Mouse (Mus musculus): ENCODE data around the gene Ppp1r10. TPM values are rescaled to one million over a fixed set of nuclear protein-coding genes. Genes with fewer than 3 reads are reported as not detected.

Gene Ppp1r10
- total and polyA plus RNA-seq, 2 experiments from 2014 or later: 20.3 to 37.5 TPM

DNA sequence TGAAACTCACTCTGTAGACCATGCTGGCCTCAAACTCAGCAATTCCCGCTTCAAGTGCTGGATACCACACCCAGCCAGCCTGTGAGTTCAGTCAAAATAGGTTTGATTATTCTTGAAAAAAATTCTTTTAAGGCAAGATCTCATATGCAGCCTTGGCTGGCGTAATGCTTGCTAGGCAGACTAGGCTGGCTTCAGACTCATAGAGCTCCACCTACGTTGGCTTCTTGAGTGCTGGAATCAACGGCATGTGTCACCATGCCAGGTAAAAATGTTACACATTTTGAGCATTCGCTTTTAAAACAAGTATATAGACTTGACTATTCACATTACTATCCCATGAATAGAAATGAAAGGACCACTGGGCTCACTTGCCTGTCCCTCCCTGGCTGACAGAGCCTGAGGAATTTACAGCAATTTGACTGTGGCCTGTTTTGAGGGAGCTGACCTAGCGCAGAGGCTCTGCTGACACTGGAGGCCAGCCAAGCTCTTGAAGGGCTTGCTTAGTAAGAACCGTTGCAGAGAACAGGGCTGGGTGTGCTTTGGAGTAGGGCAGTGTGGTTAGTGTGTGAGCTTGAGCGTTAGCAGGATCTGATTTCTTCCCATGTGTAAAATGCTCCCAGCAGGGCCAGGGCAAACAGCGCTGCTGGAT lies 12.8 kb upstream of the Ppp1r10 start:
- no peak overlapping the region for H3K4me2 ChIP-seq (ENCODE audit: low read depth, low read length)
- peaks cover 34% of the 10 kb centered on the region for H3K36me3 ChIP-seq (ENCODE audit: insufficient read depth, low read length)
- ATAC-seq: no peak
- H3K27me3 ChIP-seq (ENCODE audit: insufficient read depth, low read length): no peaks in the 10 kb centered on the region
- H3K4me1 ChIP-seq (ENCODE audit: insufficient read depth, low read length): peaks cover 7% of the 10 kb centered on the region
- no peak for TF ChIP-seq CTCF (IDR thresholded peaks at IDR 0.05; ENCODE audit: low read depth)
- no peak for DNase-seq (ENCODE audit: low spot score)
- 87% methylated on average over 9 of the region's 9 CpGs for WGBS
- no peak overlapping the region for H3K27ac ChIP-seq
- H3K9ac ChIP-seq (replicated peaks; ENCODE audit: low read length): no peak overlapping the region
- H3K9me3 ChIP-seq (ENCODE audit: low read length): no peaks in the 10 kb centered on the region
- H3K4me3 ChIP-seq (ENCODE audit: low read length): no peak overlapping the region

DNA sequence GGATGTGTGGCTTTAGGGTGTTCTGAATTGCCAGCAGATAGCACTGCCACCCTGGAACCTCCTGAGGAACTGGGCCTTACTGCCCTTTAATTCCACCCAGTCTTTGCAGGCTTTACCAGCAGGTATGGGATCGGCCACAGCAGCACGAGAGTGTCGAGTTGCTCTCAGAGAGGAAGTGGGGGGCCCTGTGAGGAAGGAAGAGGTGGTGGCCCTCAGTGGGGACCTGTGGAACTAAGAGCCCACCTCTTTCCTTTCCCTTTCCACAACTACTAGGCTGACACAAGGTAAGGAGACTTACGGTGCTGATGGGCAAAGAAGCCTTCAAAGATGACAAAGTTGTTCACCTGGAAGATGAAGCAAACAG lies 12.3 kb upstream of the Ppp1r10 start:
- no peak for ATAC-seq
- H3K4me3 ChIP-seq (ENCODE audit: low read length): no peak overlapping the region

GRCm38 (mm10) chr17:35905587-35905986 lies 10.6 kb upstream of the Ppp1r10 start:
- no peak for DNase-seq (ENCODE audit: low spot score)
- Histone ChIP-seq H3K9me3 (ENCODE audit: low read length) (no peaks in the 10 kb centered on the region), H3K4me1 (ENCODE audit: insufficient read depth, low read length) (peaks cover 14% of the 10 kb centered on the region), H3K4me3 (ENCODE audit: low read length) (no peak overlapping the region), H3K36me3 (ENCODE audit: insufficient read depth, low read length) (peaks cover 25% of the 10 kb centered on the region), H3K4me2 (ENCODE audit: low read depth, low read length) (no peak overlapping the region), H3K9ac (replicated peaks; ENCODE audit: low read length) (no peak overlapping the region), H3K27me3 (ENCODE audit: insufficient read depth, low read length) (no peaks in the 10 kb centered on the region), H3K27ac (no peak overlapping the region)
- WGBS: 94% methylated on average over 1 of the region's 1 CpGs
- no peak for ATAC-seq
- TF ChIP-seq CTCF (IDR thresholded peaks at IDR 0.05; ENCODE audit: low read depth): no peak

More for the DNA sequence above, 12.3 kb upstream of the Ppp1r10 start:
- H3K36me3 ChIP-seq (ENCODE audit: insufficient read depth, low read length): peaks cover 34% of the 10 kb centered on the region
- H3K27me3 ChIP-seq (ENCODE audit: insufficient read depth, low read length): no peaks in the 10 kb centered on the region
- no peak overlapping the region for H3K27ac ChIP-seq
- 82% methylated on average over 4 of the region's 4 CpGs for WGBS
- peaks cover 12% of the 10 kb centered on the region for H3K4me1 ChIP-seq (ENCODE audit: insufficient read depth, low read length)
- H3K9me3 ChIP-seq (ENCODE audit: low read length): no peaks in the 10 kb centered on the region
- H3K9ac ChIP-seq (replicated peaks; ENCODE audit: low read length): no peak overlapping the region
- TF ChIP-seq CTCF (IDR thresholded peaks at IDR 0.05; ENCODE audit: low read depth): no peak
- no peak for DNase-seq (ENCODE audit: low spot score)
- H3K4me2 ChIP-seq (ENCODE audit: low read depth, low read length): no peak overlapping the region

- Histone ChIP-seq H3K36me3 (ENCODE audit: insufficient read depth, low read length) (peaks cover 24% of the 10 kb centered on the region), H3K9me3 (ENCODE audit: low read length) (no peaks in the 10 kb centered on the region), H3K4me2 (ENCODE audit: low read depth, low read length) (no peak overlapping the region), H3K4me1 (ENCODE audit: insufficient read depth, low read length) (peaks cover 14% of the 10 kb centered on the region), H3K9ac (replicated peaks; ENCODE audit: low read length) (no peak overlapping the region), H3K27me3 (ENCODE audit: insufficient read depth, low read length) (no peaks in the 10 kb centered on the region), H3K4me3 (ENCODE audit: low read length) (no peak overlapping the region), H3K27ac (no peak overlapping the region)
- 78% methylated on average over 2 of the region's 2 CpGs for WGBS
- no peak for DNase-seq (ENCODE audit: low spot score)
- peak; percentile 31; the same call in 1 of the 2 replicates for TF ChIP-seq CTCF (IDR thresholded peaks at IDR 0.05; ENCODE audit: low read depth)
- no peak for ATAC-seq
Observed at GRCm38 (mm10) chr17:35907609-35908008, 8.6 kb upstream of the Ppp1r10 start.

GRCm38 (mm10) chr17:35909186-35909918 lies 6.9 kb upstream of the Ppp1r10 start:
- no peak for TF ChIP-seq CTCF (IDR thresholded peaks at IDR 0.05; ENCODE audit: low read depth)
- Histone ChIP-seq H3K9me3 (ENCODE audit: low read length) (no peaks in the 10 kb centered on the region), H3K27me3 (ENCODE audit: insufficient read depth, low read length) (no peaks in the 10 kb centered on the region), H3K4me1 (ENCODE audit: insufficient read depth, low read length) (peaks cover 14% of the 10 kb centered on the region), H3K27ac (peak overlapping the region; percentile 77), H3K36me3 (ENCODE audit: insufficient read depth, low read length) (peaks cover 24% of the 10 kb centered on the region; the same call in 1 of the 2 replicates), H3K4me2 (ENCODE audit: low read depth, low read length) (peak overlapping the region; percentile 87), H3K4me3 (ENCODE audit: low read length) (peak overlapping the region; percentile 55), H3K9ac (replicated peaks; ENCODE audit: low read length) (peak overlapping the region; percentile 63)
- DNase-seq (ENCODE audit: low spot score) (no peak), ATAC-seq (peak; percentile 5; the same call in 1 of the 2 replicates)
- 18% methylated on average over 20 of the region's 20 CpGs for WGBS

- Histone ChIP-seq H3K27ac (peak within 1 kb of the TSS; percentile 77), H3K27me3 (ENCODE audit: insufficient read depth, low read length) (no peaks in the 10 kb centered on the region), H3K4me1 (ENCODE audit: insufficient read depth, low read length) (peaks cover 14% of the 10 kb centered on the region), H3K4me3 (ENCODE audit: low read length) (peak within 1 kb of the TSS; percentile 55), H3K4me2 (ENCODE audit: low read depth, low read length) (peak within 1 kb of the TSS; percentile 87), H3K9ac (replicated peaks; ENCODE audit: low read length) (peak within 1 kb of the TSS; percentile 63), H3K9me3 (ENCODE audit: low read length) (no peaks in the 10 kb centered on the region), H3K36me3 (ENCODE audit: insufficient read depth, low read length) (peaks cover 21% of the 10 kb centered on the region; the same call in 1 of the 2 replicates)
- no peak for TF ChIP-seq CTCF (IDR thresholded peaks at IDR 0.05; ENCODE audit: low read depth)
- ATAC-seq (peak; percentile 95), DNase-seq (ENCODE audit: low spot score) (peak; percentile 97)
- 4% methylated on average over 25 of the region's 25 CpGs for WGBS
Observed at GRCm38 (mm10) chr17:35909919-35910369, 6.3 kb upstream of the Ppp1r10 start, which contains the start of gene Atat1. Gene Atat1, minus strand, starts transcription at chr17:35910075.

Data from hindbrain, postnatal 0 days (tissue).